Mouse (Mus musculus): ENCODE results near the gene Gpnmb.

Gene Gpnmb

GRCm38 (mm10) chr6:49036275-49037267 is at the start of gene Gpnmb:
Gpnmb (plus strand) TSS chr6:49036546.
- DNase-seq (ENCODE audit: low spot score), result no peak

GRCm38 (mm10) chr6:48989971-48990370 is 46.4 kb upstream of the Gpnmb start:
- no peak for DNase-seq (ENCODE audit: low spot score)

GRCm38 (mm10) chr6:48991991-48992390 is 44.4 kb upstream of the Gpnmb start:
- DNase-seq (ENCODE audit: low spot score), result no peak

- DNase-seq (ENCODE audit: low spot score), result no peak
These were observed 38.2 kb upstream of the Gpnmb start for GRCm38 (mm10) chr6:48998186-48998585.

GRCm38 (mm10) chr6:48998796-48999195 is 37.5 kb upstream of the Gpnmb start:
- DNase-seq (ENCODE audit: low spot score), result no peak

- no peak for DNase-seq (ENCODE audit: low spot score)
These were observed 33.0 kb upstream of the Gpnmb start for GRCm38 (mm10) chr6:49003381-49003780.

- DNase-seq (ENCODE audit: low spot score), result peak; percentile 35
These were observed 28.4 kb upstream of the Gpnmb start for GRCm38 (mm10) chr6:49007981-49008380.

- DNase-seq (ENCODE audit: low spot score), result no peak
These were observed 27.8 kb upstream of the Gpnmb start for GRCm38 (mm10) chr6:49008420-49009160.

GRCm38 (mm10) chr6:49009161-49009555 is 27.2 kb upstream of the Gpnmb start:
- no peak for DNase-seq (ENCODE audit: low spot score)

GRCm38 (mm10) chr6:49009665-49010064 is 26.7 kb upstream of the Gpnmb start:
- DNase-seq (ENCODE audit: low spot score), result no peak

- DNase-seq (ENCODE audit: low spot score), result no peak
These were observed 25.2 kb upstream of the Gpnmb start for GRCm38 (mm10) chr6:49011191-49011590.

GRCm38 (mm10) chr6:49013023-49013422 is 23.3 kb upstream of the Gpnmb start:
- no peak for DNase-seq (ENCODE audit: low spot score)

- no peak for DNase-seq (ENCODE audit: low spot score)
These were observed 22.9 kb upstream of the Gpnmb start for GRCm38 (mm10) chr6:49013458-49013857.

GRCm38 (mm10) chr6:49017150-49017549 is 19.2 kb upstream of the Gpnmb start:
- no peak for DNase-seq (ENCODE audit: low spot score)

- DNase-seq (ENCODE audit: low spot score), result no peak
These were observed 17.0 kb upstream of the Gpnmb start for GRCm38 (mm10) chr6:49019341-49019740.

- peak; percentile 47 for DNase-seq (ENCODE audit: low spot score)
These were observed 15.0 kb upstream of the Gpnmb start for GRCm38 (mm10) chr6:49021141-49022012.

- no peak for DNase-seq (ENCODE audit: low spot score)
These were observed 14.0 kb upstream of the Gpnmb start for GRCm38 (mm10) chr6:49022384-49022783.

GRCm38 (mm10) chr6:49023315-49023714 is 13.0 kb upstream of the Gpnmb start:
- DNase-seq (ENCODE audit: low spot score), result no peak

- no peak for DNase-seq (ENCODE audit: low spot score)
These were observed 11.1 kb upstream of the Gpnmb start for GRCm38 (mm10) chr6:49025290-49025689.

GRCm38 (mm10) chr6:49026496-49026895 is 9.8 kb upstream of the Gpnmb start:
- no peak for DNase-seq (ENCODE audit: low spot score)

GRCm38 (mm10) chr6:49028019-49028418 is 8.3 kb upstream of the Gpnmb start:
- DNase-seq (ENCODE audit: low spot score), result no peak

- no peak for DNase-seq (ENCODE audit: low spot score)
These were observed 7.6 kb upstream of the Gpnmb start for GRCm38 (mm10) chr6:49028708-49029107.
